Mouse (Mus musculus): ENCODE data around the gene Insr. TPM values are rescaled to one million over a fixed set of nuclear protein-coding genes. Genes with fewer than 3 reads are reported as not detected.

Insr gene
- polyA plus RNA-seq, 1 experiment from 2014 or later = 53.5 TPM

DNA sequence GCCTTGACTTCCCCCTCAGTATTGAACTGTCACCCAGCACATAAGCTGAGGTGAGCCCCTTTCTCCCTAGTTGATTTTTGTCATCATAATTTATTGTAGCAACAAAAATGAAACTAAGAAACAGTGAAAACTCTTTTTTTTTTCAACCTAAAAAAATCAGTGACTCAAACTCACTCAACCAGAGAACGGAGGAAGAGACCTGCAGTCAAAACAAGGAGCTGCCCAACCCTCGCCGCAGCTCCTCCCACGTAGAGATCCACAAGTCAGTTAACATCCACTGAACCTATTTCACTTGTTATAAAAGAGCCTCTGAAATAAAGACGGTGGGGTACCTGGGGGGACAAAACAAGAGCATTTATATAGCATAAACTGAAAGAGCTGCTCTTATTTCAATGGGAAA is 30.7 kb downstream of the Insr start:
- WGBS = 94% methylated on average over 5 of the region's 5 CpGs
- no peak for ATAC-seq (ENCODE audit: low read depth)
- no peak overlapping the region for H3K4me2 ChIP-seq

DNA sequence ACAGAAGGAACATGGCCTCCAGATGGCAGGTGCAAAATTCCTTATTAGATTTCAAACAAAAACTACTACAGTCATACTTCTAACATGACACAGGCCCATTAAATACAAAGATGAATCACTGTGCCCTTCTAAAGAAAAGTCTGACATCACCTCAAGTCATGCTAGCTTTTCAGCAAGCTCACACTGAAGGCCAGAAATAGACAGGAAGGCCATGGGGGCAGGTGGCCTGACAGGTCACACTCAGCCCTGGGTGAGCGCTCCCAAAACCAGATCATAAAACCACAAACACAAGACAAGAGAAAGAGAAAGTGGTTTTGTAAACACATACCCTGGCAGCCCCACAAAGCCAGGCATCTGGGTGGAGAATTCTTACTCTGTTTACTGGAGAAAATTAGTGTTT is 32.3 kb downstream of the Insr start:
- no peaks in the 10 kb centered on the region for H3K4me1 ChIP-seq (replicated peaks)
- 82% methylated on average over 1 of the region's 1 CpGs for WGBS
- no peak overlapping the region for H3K4me3 ChIP-seq
- H3K9ac ChIP-seq = no peak overlapping the region
- no peaks in the 10 kb centered on the region for H3K9me3 ChIP-seq
- ATAC-seq (ENCODE audit: low read depth) = no peak
- no peaks in the 10 kb centered on the region for H3K27me3 ChIP-seq
- H3K36me3 ChIP-seq = peaks cover 29% of the 10 kb centered on the region
- no peak overlapping the region for H3K27ac ChIP-seq (replicated peaks)
- H3K4me2 ChIP-seq = no peak overlapping the region

More for the DNA sequence above, 30.7 kb downstream of the Insr start:
- peaks cover 39% of the 10 kb centered on the region for H3K36me3 ChIP-seq
- no peaks in the 10 kb centered on the region for H3K27me3 ChIP-seq
- H3K4me1 ChIP-seq (replicated peaks) = no peaks in the 10 kb centered on the region
- no peak overlapping the region for H3K4me3 ChIP-seq
- H3K9ac ChIP-seq = no peak overlapping the region
- H3K9me3 ChIP-seq = no peaks in the 10 kb centered on the region
- no peak overlapping the region for H3K27ac ChIP-seq (replicated peaks)

DNA sequence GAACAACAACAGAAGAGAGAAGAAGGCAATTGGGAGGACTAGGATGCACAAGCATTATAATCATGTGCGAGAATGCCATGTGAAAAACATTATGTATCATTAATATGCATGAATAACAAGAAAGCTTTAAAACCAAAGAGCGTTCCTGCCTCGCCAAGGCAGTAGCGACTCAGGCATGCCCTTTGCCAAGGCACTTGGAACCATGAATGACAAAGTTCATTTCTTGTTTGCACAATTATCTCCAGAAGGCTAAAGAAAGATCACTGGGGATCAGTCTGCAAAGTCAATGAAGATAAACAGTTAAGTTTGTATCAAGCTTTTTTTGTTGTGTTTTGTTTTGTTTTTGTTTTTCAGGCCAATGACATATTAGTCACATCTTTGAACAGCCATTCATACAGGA is 36.2 kb downstream of the Insr start:
- ATAC-seq (ENCODE audit: low read depth) = no peak
- H3K36me3 ChIP-seq = peaks cover 18% of the 10 kb centered on the region
- no peaks in the 10 kb centered on the region for H3K4me1 ChIP-seq (replicated peaks)
- WGBS = 89% methylated on average over 4 of the region's 4 CpGs
- H3K27ac ChIP-seq (replicated peaks) = no peak overlapping the region
- no peak overlapping the region for H3K4me3 ChIP-seq
- no peak overlapping the region for H3K9ac ChIP-seq
- no peak overlapping the region for H3K4me2 ChIP-seq
- H3K27me3 ChIP-seq = no peaks in the 10 kb centered on the region
- no peaks in the 10 kb centered on the region for H3K9me3 ChIP-seq

DNA sequence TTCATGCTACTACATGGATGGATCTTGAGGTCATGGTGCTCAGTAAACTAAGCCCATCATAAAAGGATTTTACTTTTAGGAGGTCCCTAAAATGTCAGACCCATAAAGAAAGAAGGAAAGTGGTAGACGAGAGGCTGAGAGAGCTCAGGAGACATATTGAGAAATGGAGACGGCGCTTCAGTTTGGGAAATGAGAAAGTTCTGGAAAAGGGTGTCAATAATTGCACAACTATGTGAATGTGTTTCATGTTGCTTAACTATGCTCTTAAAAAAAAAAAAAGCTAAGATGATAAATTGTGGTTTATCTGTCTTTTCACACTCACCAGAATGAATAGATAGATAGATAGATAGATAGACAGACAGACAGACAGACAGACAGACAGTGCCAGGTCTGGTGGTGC is 38.7 kb downstream of the Insr start:
- Histone ChIP-seq H3K27ac (replicated peaks) (no peak overlapping the region), H3K36me3 (peaks cover 3% of the 10 kb centered on the region), H3K27me3 (no peaks in the 10 kb centered on the region), H3K4me3 (no peak overlapping the region), H3K9ac (no peak overlapping the region), H3K4me1 (replicated peaks) (peaks cover 14% of the 10 kb centered on the region; the same call in 1 of the 2 replicates), H3K4me2 (no peak overlapping the region), H3K9me3 (no peaks in the 10 kb centered on the region)
- 96% methylated on average over 3 of the region's 3 CpGs for WGBS
- no peak for ATAC-seq (ENCODE audit: low read depth)

DNA sequence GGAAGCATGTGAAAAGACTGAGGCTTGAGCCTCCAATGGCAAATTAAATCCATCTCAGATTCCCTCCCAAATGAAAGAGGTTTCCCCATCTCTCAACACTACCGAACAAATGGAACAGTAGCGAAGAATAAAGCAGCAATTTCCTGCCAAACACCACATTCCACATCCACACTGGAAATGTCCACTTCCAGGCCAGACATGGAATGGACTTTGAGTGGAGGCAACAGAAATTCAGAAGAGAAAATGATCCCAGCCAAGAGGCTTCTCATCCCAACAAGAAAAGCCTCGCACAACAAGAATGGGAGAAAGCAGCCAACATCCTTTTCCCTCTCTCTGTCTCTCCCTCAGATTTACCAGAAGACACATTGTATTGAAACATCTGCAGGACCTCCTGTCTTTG is 39.8 kb downstream of the Insr start:
- Histone ChIP-seq H3K4me3 (no peak overlapping the region), H3K27me3 (no peaks in the 10 kb centered on the region), H3K27ac (replicated peaks) (no peak overlapping the region), H3K36me3 (no peaks in the 10 kb centered on the region), H3K9me3 (no peaks in the 10 kb centered on the region), H3K4me1 (replicated peaks) (peaks cover 14% of the 10 kb centered on the region; the same call in 1 of the 2 replicates), H3K9ac (no peak overlapping the region), H3K4me2 (no peak overlapping the region)
- 89% methylated on average over 3 of the region's 3 CpGs for WGBS
- ATAC-seq (ENCODE audit: low read depth) = no peak

DNA sequence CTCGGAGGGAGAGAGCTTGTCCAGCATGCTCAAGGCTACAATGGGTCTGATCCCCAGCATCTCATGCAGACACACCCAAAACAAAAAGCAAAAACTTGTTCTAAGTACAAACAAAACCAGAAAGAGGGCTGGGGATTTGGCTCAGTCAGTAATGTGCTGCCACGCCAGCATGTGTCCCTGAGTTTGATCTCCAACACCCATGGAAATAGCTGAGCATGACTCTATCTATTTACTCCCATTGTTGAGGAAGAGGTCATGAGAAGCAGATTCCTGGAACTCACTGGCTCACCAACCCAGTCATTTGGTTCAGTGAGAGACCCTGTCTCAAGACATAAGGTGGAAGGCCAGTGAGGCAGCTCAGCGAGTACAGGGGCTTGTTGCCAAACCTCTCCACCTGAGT is 40.6 kb downstream of the Insr start:
- Histone ChIP-seq H3K4me3 (no peak overlapping the region), H3K36me3 (no peaks in the 10 kb centered on the region), H3K9ac (no peak overlapping the region), H3K4me1 (replicated peaks) (peaks cover 14% of the 10 kb centered on the region; the same call in 1 of the 2 replicates), H3K27ac (replicated peaks) (no peak overlapping the region), H3K9me3 (no peaks in the 10 kb centered on the region), H3K4me2 (no peak overlapping the region), H3K27me3 (no peaks in the 10 kb centered on the region)
- no peak for ATAC-seq (ENCODE audit: low read depth)
- 93% methylated on average over 3 of the region's 3 CpGs for WGBS

DNA sequence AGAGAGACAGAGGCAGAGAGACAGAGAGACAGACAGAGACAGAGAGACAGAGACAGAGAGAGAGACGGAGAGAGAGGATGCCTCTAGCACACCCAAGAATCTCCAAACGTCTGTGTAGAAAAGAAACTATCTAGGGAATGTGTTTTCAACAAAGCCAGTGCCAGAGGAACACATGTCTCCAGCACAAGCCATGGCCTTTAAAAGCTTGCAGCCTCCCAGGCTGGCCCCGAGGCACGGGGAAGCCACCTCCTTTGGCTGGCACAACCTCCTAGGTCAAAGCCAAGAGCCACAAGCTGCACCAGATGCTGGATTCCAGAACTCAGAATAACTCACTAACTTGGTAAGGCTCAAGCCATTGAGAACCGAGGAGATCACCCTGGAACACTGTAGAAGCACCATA is 42.1 kb downstream of the Insr start:
- Histone ChIP-seq H3K4me2 (no peak overlapping the region), H3K4me1 (replicated peaks) (peaks cover 14% of the 10 kb centered on the region; the same call in 1 of the 2 replicates), H3K27me3 (no peaks in the 10 kb centered on the region), H3K9me3 (no peaks in the 10 kb centered on the region), H3K4me3 (no peak overlapping the region), H3K27ac (replicated peaks) (no peak overlapping the region), H3K36me3 (no peaks in the 10 kb centered on the region), H3K9ac (no peak overlapping the region)
- WGBS = 79% methylated on average over 5 of the region's 5 CpGs
- ATAC-seq (ENCODE audit: low read depth) = no peak

DNA sequence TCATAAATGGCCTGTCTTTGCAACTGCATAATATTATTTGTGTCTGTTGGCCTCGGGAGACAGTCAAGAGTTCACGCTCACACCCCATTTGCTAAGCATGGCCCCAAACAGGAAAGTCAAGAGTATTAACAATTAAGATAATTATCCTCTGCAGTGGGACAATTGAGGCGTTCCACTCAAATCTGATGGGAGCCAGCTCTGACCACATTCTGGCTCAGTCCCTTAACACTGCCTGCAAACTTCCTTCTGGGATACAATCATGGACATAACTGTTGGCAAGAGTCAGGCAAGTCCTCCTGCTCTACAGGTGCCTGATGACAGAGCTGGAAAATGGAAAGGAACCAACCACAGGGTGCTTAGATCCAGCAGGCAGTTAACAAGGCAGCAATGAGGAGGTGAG is 43.1 kb downstream of the Insr start:
- H3K4me2 ChIP-seq = no peak overlapping the region
- ATAC-seq (ENCODE audit: low read depth) = 0 out of 2 replicates have a peak, but pooled peaks have one; percentile 11
- WGBS = 62% methylated on average over 3 of the region's 3 CpGs

DNA sequence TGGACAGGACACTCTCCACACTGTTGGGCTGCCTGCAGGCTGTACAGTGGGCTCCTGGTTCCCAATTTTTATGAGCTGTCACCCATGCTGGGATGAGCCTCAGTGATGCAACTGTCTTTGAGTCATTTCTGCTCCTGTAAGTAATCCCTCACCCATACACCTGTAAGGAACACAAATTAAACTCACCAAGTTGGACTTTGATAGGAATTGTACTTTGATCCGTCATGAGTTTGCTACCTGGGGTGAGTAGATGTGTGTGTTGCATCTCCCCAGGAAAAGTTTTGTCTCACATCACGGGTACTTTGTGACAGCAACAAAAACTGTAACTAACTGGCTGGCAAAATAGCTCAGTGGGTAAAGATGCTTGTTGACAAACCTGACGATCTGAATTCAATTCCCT is 44.8 kb downstream of the Insr start:
- Histone ChIP-seq H3K27ac (replicated peaks) (no peak overlapping the region), H3K4me2 (no peak overlapping the region), H3K9me3 (no peaks in the 10 kb centered on the region), H3K9ac (no peak overlapping the region), H3K4me3 (no peak overlapping the region), H3K4me1 (replicated peaks) (peaks cover 14% of the 10 kb centered on the region; the same call in 1 of the 2 replicates), H3K36me3 (no peaks in the 10 kb centered on the region), H3K27me3 (no peaks in the 10 kb centered on the region)
- ATAC-seq (ENCODE audit: low read depth) = no peak
- WGBS = 83% methylated on average over 3 of the region's 3 CpGs

More for the DNA sequence above, 43.1 kb downstream of the Insr start:
- no peaks in the 10 kb centered on the region for H3K36me3 ChIP-seq
- no peak overlapping the region for H3K27ac ChIP-seq (replicated peaks)
- H3K9ac ChIP-seq = no peak overlapping the region
- H3K4me3 ChIP-seq = no peak overlapping the region
- no peaks in the 10 kb centered on the region for H3K9me3 ChIP-seq
- no peaks in the 10 kb centered on the region for H3K27me3 ChIP-seq
- peaks cover 14% of the 10 kb centered on the region; the same call in 1 of the 2 replicates for H3K4me1 ChIP-seq (replicated peaks)

DNA sequence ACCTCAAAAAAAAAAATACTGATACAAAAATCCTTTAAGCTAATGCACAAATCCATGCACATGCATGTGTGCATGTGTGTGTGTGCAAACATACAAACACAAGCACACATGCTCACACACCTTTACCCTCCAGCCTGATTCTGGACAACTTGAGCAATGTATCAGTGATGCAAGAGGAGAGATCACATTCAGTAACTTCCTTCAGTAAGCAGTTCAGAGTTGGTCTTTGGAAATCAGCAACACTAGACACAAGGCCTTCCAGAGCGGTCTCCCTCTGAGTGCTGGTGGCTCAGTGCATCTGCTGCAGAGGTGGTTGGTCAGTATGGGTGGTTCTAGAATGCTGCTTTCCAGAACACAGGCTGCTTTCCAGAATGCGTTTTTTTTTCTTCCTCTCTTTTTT is 46.8 kb downstream of the Insr start:
- Histone ChIP-seq H3K27ac (replicated peaks) (no peak overlapping the region), H3K9me3 (no peaks in the 10 kb centered on the region), H3K36me3 (no peaks in the 10 kb centered on the region), H3K9ac (no peak overlapping the region), H3K27me3 (no peaks in the 10 kb centered on the region), H3K4me2 (no peak overlapping the region), H3K4me1 (replicated peaks) (peaks cover 10% of the 10 kb centered on the region; the same call in 1 of the 2 replicates), H3K4me3 (no peak overlapping the region)
- 100% methylated on average over 2 of the region's 2 CpGs for WGBS
- ATAC-seq (ENCODE audit: low read depth) = no peak

DNA sequence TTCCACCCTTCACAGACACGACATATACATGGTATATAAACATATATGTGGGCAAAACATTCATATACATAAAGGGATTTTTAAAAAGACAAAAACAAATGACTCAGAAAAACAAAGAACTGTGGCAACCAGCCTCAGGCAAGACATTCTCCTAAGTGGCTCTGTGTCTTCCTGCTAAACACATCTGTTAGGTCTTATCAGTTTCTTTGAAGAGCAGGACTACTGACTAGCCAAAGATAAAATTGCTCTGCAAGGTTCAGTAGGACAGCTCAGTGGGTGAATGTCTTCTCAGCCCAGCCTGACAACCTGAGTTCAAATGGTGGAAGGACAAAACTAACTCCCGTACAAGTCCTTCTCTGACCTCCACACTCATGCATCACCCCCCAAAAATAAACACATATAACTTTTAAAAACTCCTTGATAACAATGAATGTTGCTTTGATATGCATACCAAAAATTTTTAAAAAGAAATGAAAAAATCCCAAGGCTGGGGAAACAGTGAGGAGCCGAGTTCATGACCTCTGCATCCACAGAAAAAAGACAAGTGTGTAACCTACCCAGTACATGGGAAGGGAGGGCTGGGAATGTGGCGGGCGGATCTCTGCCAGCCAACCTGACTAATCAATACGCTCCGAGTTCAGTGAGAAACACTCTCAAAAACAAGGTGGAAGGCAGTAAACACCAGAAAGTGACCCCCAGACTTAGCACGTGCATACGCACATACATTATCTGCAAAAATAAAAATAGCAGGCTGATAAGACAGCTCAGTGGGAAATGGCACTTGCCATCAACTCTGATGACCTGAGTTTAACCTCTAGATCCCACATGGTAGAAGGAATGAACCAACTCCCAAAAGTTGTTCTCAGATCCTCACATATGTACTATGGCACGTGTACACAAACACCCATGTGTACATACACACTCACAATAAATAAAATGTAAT is 49.0 kb downstream of the Insr start:
- H3K27ac ChIP-seq (replicated peaks) = no peak overlapping the region
- H3K4me3 ChIP-seq = no peak overlapping the region
- WGBS = 90% methylated on average over 10 of the region's 10 CpGs
- H3K27me3 ChIP-seq = no peaks in the 10 kb centered on the region
- H3K9me3 ChIP-seq = no peaks in the 10 kb centered on the region
- H3K36me3 ChIP-seq = no peaks in the 10 kb centered on the region
- no peaks in the 10 kb centered on the region for H3K4me1 ChIP-seq (replicated peaks)
- H3K9ac ChIP-seq = no peak overlapping the region
- ATAC-seq (ENCODE audit: low read depth) = no peak
- H3K4me2 ChIP-seq = no peak overlapping the region

DNA sequence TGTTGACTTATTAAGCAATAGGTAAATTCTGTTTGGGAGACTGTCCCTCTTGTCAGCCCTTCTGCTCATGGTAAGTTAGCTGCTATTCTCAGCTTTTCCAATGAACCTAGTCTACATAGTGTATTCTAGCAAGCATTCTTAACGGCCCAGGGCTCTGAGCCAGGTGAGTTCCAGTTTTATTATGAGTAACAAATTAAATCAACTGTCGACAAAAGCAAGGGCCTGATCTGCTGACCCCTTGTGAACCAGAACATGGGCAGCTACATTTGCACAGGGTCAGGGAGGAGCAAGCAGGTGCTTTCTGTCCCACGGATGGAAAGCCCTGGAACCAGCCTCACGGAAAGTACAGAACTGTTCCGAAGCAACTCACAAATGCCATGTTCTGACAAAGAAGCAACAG is 52.0 kb downstream of the Insr start:
- WGBS = 90% methylated on average over 5 of the region's 5 CpGs
- Histone ChIP-seq H3K27ac (replicated peaks) (no peak overlapping the region), H3K4me3 (no peak overlapping the region), H3K9ac (no peak overlapping the region), H3K27me3 (no peaks in the 10 kb centered on the region), H3K4me2 (no peak overlapping the region), H3K9me3 (no peaks in the 10 kb centered on the region), H3K36me3 (no peaks in the 10 kb centered on the region), H3K4me1 (replicated peaks) (peaks cover 14% of the 10 kb centered on the region)
- no peak for ATAC-seq (ENCODE audit: low read depth)

Data from neural tube, embryonic 13.5 days (tissue).